ENCODE assay signal across 29 mouse cellular contexts in genomic region chr5:13826708-13827107, GRCm38 (mm10). TPM values are rescaled to one million over a fixed set of nuclear protein-coding genes. Genes with fewer than 3 reads are reported as not detected.
DNase-seq lines count a peak whose midpoint lies in the region; ATAC-seq and TF ChIP-seq lines count a peak whose summit lies in the region.
"Had no signal": no experiment of that assay in that cellular context is flagged by ENCODE, and none has a peak within 500 bp of the region (broad histone marks: within the 10 kb centered on the region; RNA-seq: fewer than 3 reads in every experiment).

No protein-coding gene starts in this region.

- H3K4me3 ChIP-seq in lung, embryonic 14.5 days (ENCODE audit: low read depth, low read length), result no peak overlapping the region
- no peak overlapping the region for H3K4me3 ChIP-seq in lung, embryonic 16.5 days (ENCODE audit: low read length)
- H3K4me3 ChIP-seq: embryonic facial prominence, embryonic 13.5 days; embryonic facial prominence, embryonic 15.5 days; erythroblast, embryonic 14.5 days; forebrain, embryonic 10.5 days; forebrain, embryonic 12.5 days had no signal

- DNase-seq in lung, embryonic 14.5 days, result peak; percentile 10
- no peak for DNase-seq in lung, postnatal 25 days (ENCODE audit: low spot score)
- DNase-seq in lung, postnatal 4 days, result no peak
- DNase-seq in R1 (ENCODE audit: low read depth, low spot score), result peak; percentile 23
- DNase-seq: adrenal gland, adult 2 months; adrenal gland, postnatal 10 days; adrenal gland, postnatal 25 days; B cell, adult 2 months; cerebellum, adult 11 months; cerebellum, adult 18-20 months; cerebellum, adult 8-10 months; cerebellum, adult 9-11 months; cerebellum, postnatal 14 days; cerebellum, postnatal 36 days; embryo, embryonic 11 days had no signal

- H3K9ac ChIP-seq in lung, embryonic 14.5 days, result no peak overlapping the region
- H3K9ac ChIP-seq in lung, embryonic 16.5 days (ENCODE audit: low read length), result no peak overlapping the region
- H3K9ac ChIP-seq: embryonic facial prominence, embryonic 13.5 days; embryonic facial prominence, embryonic 15.5 days; forebrain, embryonic 12.5 days had no signal

- H3K9me3 ChIP-seq in lung, embryonic 14.5 days (ENCODE audit: low read depth, low read length), result no peaks in the 10 kb centered on the region
- H3K9me3 ChIP-seq in lung, embryonic 16.5 days (ENCODE audit: control insufficient read depth, low read length), result no peaks in the 10 kb centered on the region
- H3K9me3 ChIP-seq: embryonic facial prominence, embryonic 13.5 days; embryonic facial prominence, embryonic 15.5 days; forebrain, embryonic 10.5 days; forebrain, embryonic 12.5 days; G1E had no signal

- no peak for TF ChIP-seq CTCF in lung, embryonic 14.5 days (IDR thresholded peaks at IDR 0.05; ENCODE audit: low read depth)

- H3K27me3 ChIP-seq in lung, embryonic 14.5 days (ENCODE audit: insufficient read depth, low read length), result no peaks in the 10 kb centered on the region
- H3K27me3 ChIP-seq in lung, embryonic 16.5 days (ENCODE audit: control insufficient read depth, insufficient read depth, low read depth, low read length), result no peaks in the 10 kb centered on the region
- H3K27me3 ChIP-seq: CH12.LX; embryonic facial prominence, embryonic 13.5 days; embryonic facial prominence, embryonic 15.5 days; forebrain, embryonic 12.5 days; Patski had no signal

- no peaks in the 10 kb centered on the region for H3K36me3 ChIP-seq in lung, embryonic 14.5 days (ENCODE audit: insufficient read depth)
- no peaks in the 10 kb centered on the region for H3K36me3 ChIP-seq in lung, embryonic 16.5 days (ENCODE audit: control insufficient read depth, insufficient read depth, low read length)
- H3K36me3 ChIP-seq: embryonic facial prominence, embryonic 13.5 days; embryonic facial prominence, embryonic 15.5 days; forebrain, embryonic 10.5 days; forebrain, embryonic 12.5 days; G1E had no signal

- H3K4me2 ChIP-seq in lung, embryonic 14.5 days, result no peak overlapping the region
- H3K4me2 ChIP-seq in lung, embryonic 16.5 days (ENCODE audit: low read depth, low read length), result no peak overlapping the region
- H3K4me2 ChIP-seq: embryonic facial prominence, embryonic 13.5 days; embryonic facial prominence, embryonic 15.5 days; forebrain, embryonic 12.5 days had no signal

- ATAC-seq in lung, embryonic 14.5 days (ENCODE audit: insufficient read depth), result peak; percentile 69; the same call in 1 of the 2 replicates
- ATAC-seq in lung, embryonic 16.5 days (ENCODE audit: low read depth), result peak; percentile 88
- ATAC-seq: CD4-positive, CD25-positive, alpha-beta regulatory T cell, adult 4 months; forebrain, embryonic 14.5 days; forebrain, embryonic 16.5 days; Patski had no signal

- no peak overlapping the region for H3K27ac ChIP-seq in lung, embryonic 14.5 days (ENCODE audit: low read depth)
- peak overlapping the region; percentile 52 for H3K27ac ChIP-seq in lung, embryonic 16.5 days (ENCODE audit: low read length)
- H3K27ac ChIP-seq: embryonic facial prominence, embryonic 13.5 days; embryonic facial prominence, embryonic 15.5 days; forebrain, embryonic 10.5 days; forebrain, embryonic 12.5 days had no signal

- H3K4me1 ChIP-seq in lung, embryonic 14.5 days (ENCODE audit: insufficient read depth), result no peaks in the 10 kb centered on the region
- H3K4me1 ChIP-seq in lung, embryonic 16.5 days (replicated peaks; ENCODE audit: control insufficient read depth, insufficient read depth, low read length), result no peaks in the 10 kb centered on the region
- H3K4me1 ChIP-seq: embryonic facial prominence, embryonic 13.5 days; embryonic facial prominence, embryonic 15.5 days; forebrain, embryonic 10.5 days; forebrain, embryonic 12.5 days had no signal

RNA-seq across cellular contexts. Expression of gene Speer3, which starts 35.3 kb away (rescaled TPM):
- polyA plus RNA-seq in lung, embryonic 14.5 days (2014; fragmentation: Nextera tagmentation; extraction: Ambion mirVana), result not detected in 2 replicates
- not detected in 2 replicates for polyA plus RNA-seq in lung, embryonic 16.5 days (2015; fragmentation: Nextera tagmentation; extraction: Ambion mirVana)
- polyA plus RNA-seq: adrenal gland, adult 2 months; brain, embryonic 14.5 days; CD4-positive, CD25-positive, alpha-beta regulatory T cell, adult 4 months; embryonic facial prominence, embryonic 11.5 days; embryonic facial prominence, embryonic 13.5 days; embryonic facial prominence, embryonic 15.5 days; erythroblast, embryonic 14.5 days; forebrain, embryonic 10.5 days; forebrain, embryonic 12.5 days; forebrain, embryonic 14.5 days; forebrain, embryonic 16.5 days; G1E; Patski had no signal

Comparison
In these comparisons a context has a peak if more than half of its experiments do, and no peak if none do; other contexts are left out.
1. DNase-seq: peak in lung, embryonic 14.5 days (single experiment) and R1 (single experiment); none in lung, postnatal 25 days (single experiment) and lung, postnatal 4 days (0 of 2).